Mouse (Mus musculus): ENCODE measurements around the gene Lrfn2.

GRCm38 (mm10) chr17:48972866-48973265 lies 40.7 kb downstream of the Lrfn2 start:
- TF ChIP-seq CTCF (conservative IDR thresholded peaks at IDR 0.05; ENCODE audit: low read length) (no peak), POU5F1 (IDR thresholded peaks at IDR 0.05; ENCODE audit: borderline replicate concordance, low read length) (no peak), NANOG (IDR thresholded peaks at IDR 0.05; ENCODE audit: borderline replicate concordance, low read length) (no peak)

Measured in E14TG2a.4 (cell line).